Mouse (Mus musculus): ENCODE measurements around the gene Fads2.
A peak's percentile ranks its signal among the peaks of the same experiment; 100 is the strongest.

The Fads2 gene

DNA sequence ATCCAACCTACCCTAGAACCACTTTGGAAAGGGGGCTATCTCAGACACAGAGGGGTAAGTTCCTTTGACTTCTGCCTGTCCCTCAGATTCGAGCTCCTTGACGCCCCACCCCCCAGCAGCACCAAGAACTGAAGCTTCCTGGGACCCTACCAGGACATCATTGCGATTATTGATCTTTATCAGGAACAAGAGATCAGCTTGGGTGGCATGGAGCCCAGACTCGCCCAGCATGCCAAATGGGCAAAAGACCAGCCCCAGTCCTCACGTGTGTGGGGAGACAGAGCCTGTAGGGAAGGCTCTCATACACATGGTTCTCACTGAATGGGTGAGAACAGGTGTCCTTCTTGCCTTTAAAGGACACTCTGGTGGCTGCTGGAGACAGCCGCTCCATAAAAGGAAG lies 2.7 kb upstream of the Fads2 start:
- no peak for DNase-seq (ENCODE audit: extremely low read depth, low read depth)

DNA sequence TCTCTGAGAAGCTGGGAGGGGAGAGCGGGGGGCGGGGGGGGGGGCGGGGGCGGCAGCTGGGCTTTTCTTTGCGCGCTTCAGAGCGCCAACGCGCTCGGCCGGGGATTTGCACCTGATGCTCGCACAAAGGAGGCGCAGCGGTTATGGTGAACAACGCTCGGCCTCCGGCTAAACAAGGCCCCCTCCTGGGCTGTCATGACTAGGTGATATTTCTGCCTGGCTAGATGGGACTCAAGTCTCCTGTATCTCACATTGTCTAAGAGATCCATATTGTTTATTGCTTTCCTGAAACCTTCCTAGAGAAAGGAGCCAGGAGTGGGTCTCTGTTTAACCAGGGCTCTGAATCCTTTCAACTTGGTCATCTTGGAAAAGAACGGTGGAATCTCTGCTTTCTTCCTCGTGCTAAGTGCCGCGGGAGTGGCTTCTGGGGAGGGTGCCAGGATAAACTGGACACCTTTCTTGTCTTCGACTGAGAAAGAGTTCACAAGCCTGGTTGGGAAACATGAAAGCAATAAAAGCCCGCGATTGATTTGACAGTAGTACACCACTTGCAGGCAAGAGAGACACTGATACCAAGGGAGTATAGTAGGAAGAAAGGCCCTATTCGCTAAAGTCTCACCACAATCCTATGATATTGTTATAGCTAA lies 631 bp upstream of the Fads2 start:
- no peak for DNase-seq (ENCODE audit: extremely low read depth, low read depth)

GRCm38 (mm10) chr19:10100631-10101071 lies 895 bp downstream of the Fads2 start:
- peak; percentile 58 for DNase-seq (ENCODE audit: extremely low read depth, low read depth)

- DNase-seq (ENCODE audit: extremely low read depth, low read depth) = no peak
Measured at GRCm38 (mm10) chr19:10097826-10098225, 3.7 kb downstream of the Fads2 start.

DNA sequence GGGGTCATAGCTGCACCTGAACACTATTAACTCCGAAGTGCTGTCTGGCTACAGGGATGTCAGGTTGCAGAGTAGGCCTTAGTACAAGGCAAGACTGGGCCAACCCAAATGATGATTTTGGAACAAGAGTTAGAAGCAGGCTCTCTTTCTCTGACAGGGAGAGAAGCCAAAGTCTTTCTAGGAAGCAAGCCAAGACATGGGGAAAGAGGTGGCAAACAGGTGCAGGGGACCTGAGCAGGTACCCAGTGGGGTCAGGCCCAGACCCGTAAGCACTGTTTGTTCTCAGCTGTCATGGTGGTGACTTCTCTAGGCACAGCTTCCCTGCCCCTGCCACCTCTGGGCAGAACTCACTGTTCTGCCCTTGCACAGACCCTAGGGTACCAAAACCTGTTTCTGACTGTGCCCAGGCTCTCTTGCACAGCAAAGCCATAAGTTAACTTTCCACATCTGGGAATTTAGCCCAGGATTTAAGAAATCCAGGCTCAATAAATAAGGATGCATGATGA lies 5.1 kb downstream of the Fads2 start:
- no peak for DNase-seq (ENCODE audit: extremely low read depth, low read depth)

DNA sequence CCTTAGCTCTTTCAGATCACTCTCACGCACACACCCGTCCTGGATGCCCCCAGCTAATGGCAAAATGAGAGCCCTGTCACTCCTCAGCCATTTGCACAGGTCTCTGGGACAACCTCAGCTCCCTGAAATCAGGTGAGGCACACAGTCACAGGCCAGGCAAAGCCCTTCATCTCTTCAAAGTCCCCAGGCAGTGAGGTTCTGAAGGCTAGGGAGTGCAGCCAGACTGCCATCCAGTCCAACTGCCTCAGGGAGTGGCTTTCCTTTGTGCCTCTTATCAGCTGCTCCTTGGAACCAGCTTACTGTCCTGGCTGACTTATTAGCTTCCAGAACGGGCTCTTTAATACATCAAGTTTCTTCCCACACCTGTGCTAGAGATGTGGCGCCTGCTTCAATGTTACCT lies 6.9 kb downstream of the Fads2 start:
- DNase-seq (ENCODE audit: extremely low read depth, low read depth) = no peak

DNA sequence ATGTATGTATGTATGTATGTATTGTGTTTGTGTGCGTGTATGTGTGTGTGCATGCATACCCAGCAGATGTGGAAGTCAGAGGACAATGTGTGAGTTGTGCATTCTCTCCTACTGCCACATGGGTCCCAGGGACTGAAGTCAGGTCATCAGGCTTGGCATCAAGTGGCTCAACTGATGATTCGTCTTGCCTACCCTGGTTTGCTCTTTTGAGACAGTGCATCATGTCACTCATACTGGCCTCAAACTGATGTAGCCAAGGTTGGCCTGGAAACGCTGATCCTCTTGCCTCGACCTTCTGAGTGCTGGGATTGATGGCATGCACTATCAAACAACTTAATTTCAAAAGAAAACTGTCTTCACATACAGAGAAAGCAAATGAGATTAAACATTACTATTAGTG lies 7.7 kb downstream of the Fads2 start:
- DNase-seq (ENCODE audit: extremely low read depth, low read depth) = no peak

DNA sequence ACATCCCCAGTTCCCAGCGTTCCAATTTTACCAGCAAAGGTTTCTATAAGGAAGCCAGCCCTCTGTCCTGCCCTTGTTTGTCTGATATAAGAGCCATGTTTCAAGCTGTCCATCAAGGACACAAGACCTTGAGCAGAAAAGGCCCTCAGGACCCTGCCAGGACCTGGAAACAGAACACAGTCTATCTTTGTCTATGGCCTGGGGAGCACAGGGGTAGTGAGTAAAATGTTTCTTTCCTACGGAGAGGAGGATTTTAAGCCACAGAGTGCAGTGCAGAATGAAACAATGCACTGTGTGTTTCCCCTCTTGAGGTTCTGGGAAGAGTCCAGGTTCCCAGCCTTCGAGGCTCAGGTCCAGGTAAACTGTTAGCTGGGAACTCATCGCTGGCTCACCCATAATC lies 14.6 kb downstream of the Fads2 start:
- no peak for DNase-seq (ENCODE audit: extremely low read depth, low read depth)

DNA sequence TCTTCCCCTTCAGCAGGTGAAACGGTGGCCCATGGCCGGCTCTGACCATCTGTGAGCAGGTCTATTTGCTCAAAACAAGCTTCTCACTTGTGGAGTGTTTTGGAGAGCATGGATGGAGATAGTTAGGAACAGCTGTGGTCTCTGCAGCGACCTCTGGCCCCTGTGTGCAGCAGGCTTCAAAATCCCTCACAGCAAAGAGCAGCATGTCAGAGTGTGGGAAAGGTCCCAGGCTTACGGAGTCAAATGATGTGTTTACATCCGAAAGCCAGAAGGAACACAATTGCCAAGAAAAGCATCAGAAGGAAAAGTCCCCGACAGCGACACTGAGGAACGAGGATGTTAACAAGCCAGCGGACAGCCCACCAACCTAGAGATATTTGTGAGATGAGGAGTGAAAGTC lies 16.1 kb downstream of the Fads2 start:
- DNase-seq (ENCODE audit: extremely low read depth, low read depth) = no peak

DNA sequence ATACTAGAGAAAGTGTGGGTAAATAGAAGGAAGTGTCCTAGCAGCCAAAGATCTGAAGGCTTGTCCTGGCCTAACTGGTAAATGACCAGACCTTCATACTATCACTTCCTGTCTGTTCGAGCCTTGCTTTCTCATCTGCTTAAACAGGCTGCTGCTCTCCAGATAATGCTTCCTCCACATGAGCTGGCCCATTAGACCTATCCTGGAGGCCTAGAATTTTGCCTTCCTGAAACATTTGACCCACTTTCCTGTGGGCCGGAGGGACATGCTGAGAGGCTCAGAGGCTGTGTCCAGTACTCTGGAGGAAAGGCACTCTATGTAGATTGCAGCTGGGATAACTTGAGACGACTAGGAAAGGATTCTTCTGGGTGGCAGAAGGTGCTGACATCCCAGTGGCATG lies 19.4 kb downstream of the Fads2 start:
- no peak for DNase-seq (ENCODE audit: extremely low read depth, low read depth)

GRCm38 (mm10) chr19:10080384-10080783 lies 21.2 kb downstream of the Fads2 start:
- DNase-seq (ENCODE audit: extremely low read depth, low read depth) = no peak

DNA sequence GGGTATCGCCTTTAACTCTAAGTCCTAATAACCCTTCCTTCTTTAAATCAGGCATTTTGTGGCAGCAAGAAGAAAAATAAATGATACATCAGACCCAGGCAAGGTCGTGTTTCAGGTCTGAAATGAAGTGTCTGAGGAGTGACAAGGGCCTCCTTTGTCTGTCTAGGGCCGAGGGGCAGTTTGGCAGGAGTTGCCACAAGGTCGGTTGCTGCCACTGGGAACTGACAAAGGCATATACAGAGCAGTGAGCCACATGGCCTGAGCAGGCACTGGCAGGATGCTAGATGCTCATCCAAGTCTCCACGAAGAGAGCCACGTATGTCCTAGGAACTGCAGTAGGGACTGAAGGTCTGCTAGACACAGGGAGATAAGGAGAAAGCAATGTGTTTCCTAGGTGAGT lies 23.2 kb downstream of the Fads2 start:
- DNase-seq (ENCODE audit: extremely low read depth, low read depth) = no peak

- no peak for DNase-seq (ENCODE audit: extremely low read depth, low read depth)
Measured at GRCm38 (mm10) chr19:10073145-10073544, 28.4 kb downstream of the Fads2 start.

DNA sequence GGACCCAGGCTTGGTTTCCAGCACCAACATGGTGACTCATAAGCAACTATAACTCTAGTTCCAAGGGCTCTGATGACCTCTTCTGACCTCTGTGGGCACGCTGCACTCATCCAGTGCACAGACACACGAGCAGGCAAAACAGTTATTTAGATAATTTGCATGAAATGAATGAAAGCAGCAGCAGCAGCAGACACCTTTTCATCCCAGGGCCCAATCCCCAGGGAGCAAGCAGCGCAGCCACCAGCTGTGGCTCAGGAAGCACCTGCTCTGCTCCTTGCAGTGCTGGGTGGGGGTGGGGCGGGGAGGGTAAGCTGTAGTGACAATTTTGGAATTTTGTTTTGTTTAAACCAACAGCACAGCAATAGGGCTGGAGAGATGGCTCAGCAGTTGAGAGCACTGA lies 29.7 kb downstream of the Fads2 start:
- no peak for DNase-seq (ENCODE audit: extremely low read depth, low read depth)

GRCm38 (mm10) chr19:10071166-10071565 lies 30.4 kb downstream of the Fads2 start:
- no peak for DNase-seq (ENCODE audit: extremely low read depth, low read depth)

- DNase-seq (ENCODE audit: extremely low read depth, low read depth) = no peak
Measured at GRCm38 (mm10) chr19:10070186-10070980, 31.2 kb downstream of the Fads2 start.

- DNase-seq (ENCODE audit: extremely low read depth, low read depth) = no peak
Measured at GRCm38 (mm10) chr19:10067701-10068100, 33.8 kb downstream of the Fads2 start.

DNA sequence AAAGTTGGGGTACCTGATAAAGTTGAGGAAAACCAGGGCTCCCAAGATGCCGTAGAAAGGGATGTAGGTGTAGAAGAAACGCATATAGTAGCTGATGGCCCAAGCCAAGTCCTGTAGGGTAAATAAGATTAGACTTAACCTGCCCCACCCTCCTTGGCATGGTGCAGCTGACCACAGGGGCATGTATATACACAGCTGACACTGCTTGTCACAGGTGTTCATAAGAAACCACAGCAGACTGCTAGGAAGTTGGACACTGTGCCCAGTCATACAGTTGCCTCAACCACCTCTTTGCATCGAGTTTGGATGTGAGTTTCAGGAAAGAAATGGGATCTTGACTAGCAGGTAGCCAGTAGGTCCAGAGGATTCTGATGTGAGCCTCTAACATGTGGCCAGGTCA lies 35.0 kb downstream of the Fads2 start:
- no peak for DNase-seq (ENCODE audit: extremely low read depth, low read depth)

- DNase-seq (ENCODE audit: extremely low read depth, low read depth) = no peak
Measured at GRCm38 (mm10) chr19:10066189-10066500, 35.4 kb downstream of the Fads2 start.

GRCm38 (mm10) chr19:10065465-10066188 lies 35.9 kb downstream of the Fads2 start:
- no peak for DNase-seq (ENCODE audit: extremely low read depth, low read depth)

GRCm38 (mm10) chr19:10064173-10065012 lies 37.2 kb downstream of the Fads2 start:
- DNase-seq (ENCODE audit: extremely low read depth, low read depth) = no peak
